Mouse (Mus musculus): ENCODE results near the gene Kazn.

Gene Kazn

GRCm38 (mm10) chr4:142164386-142164785, 74.8 kb downstream of the Kazn start:
- no peak for DNase-seq (ENCODE audit: low spot score in 2 of 2)

- DNase-seq (ENCODE audit: low spot score in 2 of 2): no peak
These were observed 75.3 kb downstream of the Kazn start for GRCm38 (mm10) chr4:142163862-142164261.

- DNase-seq (ENCODE audit: low spot score in 2 of 2): no peak
These were observed 76.5 kb downstream of the Kazn start for GRCm38 (mm10) chr4:142162729-142163128.

GRCm38 (mm10) chr4:142162102-142162501, 77.1 kb downstream of the Kazn start:
- DNase-seq (ENCODE audit: low spot score in 2 of 2): no peak

GRCm38 (mm10) chr4:142160041-142160440, 79.2 kb downstream of the Kazn start:
- DNase-seq (ENCODE audit: low spot score in 2 of 2): peak; percentile 28 to 40

- DNase-seq (ENCODE audit: low spot score in 2 of 2): no peak
These were observed 82.7 kb downstream of the Kazn start for GRCm38 (mm10) chr4:142156506-142156905.

- no peak for DNase-seq (ENCODE audit: low spot score in 2 of 2)
These were observed 85.0 kb downstream of the Kazn start for GRCm38 (mm10) chr4:142154246-142154645.

- DNase-seq (ENCODE audit: low spot score in 2 of 2): peak; percentile 78 to 88
These were observed 85.7 kb downstream of the Kazn start for GRCm38 (mm10) chr4:142153526-142153925.

- no peak for DNase-seq (ENCODE audit: low spot score in 2 of 2)
These were observed 86.3 kb downstream of the Kazn start for GRCm38 (mm10) chr4:142152733-142153422.

- no peak for DNase-seq (ENCODE audit: low spot score in 2 of 2)
These were observed 89.1 kb downstream of the Kazn start for GRCm38 (mm10) chr4:142150086-142150485.

- no peak for DNase-seq (ENCODE audit: low spot score in 2 of 2)
These were observed 90.0 kb downstream of the Kazn start for GRCm38 (mm10) chr4:142149202-142149601.

GRCm38 (mm10) chr4:142147671-142148070, 91.5 kb downstream of the Kazn start:
- DNase-seq (ENCODE audit: low spot score in 2 of 2): no peak

- DNase-seq (ENCODE audit: low spot score in 2 of 2): no peak
These were observed 95.1 kb downstream of the Kazn start for GRCm38 (mm10) chr4:142144096-142144495.

GRCm38 (mm10) chr4:142143290-142143689, 95.9 kb downstream of the Kazn start:
- DNase-seq (ENCODE audit: low spot score in 2 of 2): no peak

GRCm38 (mm10) chr4:142139729-142140128, 99.5 kb downstream of the Kazn start:
- DNase-seq (ENCODE audit: low spot score in 2 of 2): no peak

- DNase-seq (ENCODE audit: low spot score in 2 of 2): no peak
These were observed 100.7 kb downstream of the Kazn start for GRCm38 (mm10) chr4:142138356-142139099.

GRCm38 (mm10) chr4:142136766-142137503, 102.3 kb downstream of the Kazn start:
- no peak for DNase-seq (ENCODE audit: low spot score in 2 of 2)

GRCm38 (mm10) chr4:142135515-142135914, 103.7 kb downstream of the Kazn start:
- no peak for DNase-seq (ENCODE audit: low spot score in 2 of 2)

- DNase-seq (ENCODE audit: low spot score in 2 of 2): no peak
These were observed 109.0 kb downstream of the Kazn start for GRCm38 (mm10) chr4:142130162-142130561.

- DNase-seq (ENCODE audit: low spot score in 2 of 2): no peak
These were observed 111.9 kb downstream of the Kazn start for GRCm38 (mm10) chr4:142127275-142127788.

GRCm38 (mm10) chr4:142126641-142127274, 112.4 kb downstream of the Kazn start:
- DNase-seq (ENCODE audit: low spot score in 2 of 2): no peak

GRCm38 (mm10) chr4:142121164-142121563, 118.0 kb downstream of the Kazn start:
- DNase-seq (ENCODE audit: low spot score in 2 of 2): no peak

All from frontal cortex, postnatal 14 days (tissue).